Mouse (Mus musculus): ENCODE results near the gene Prr5. TPM values are rescaled to one million over a fixed set of nuclear protein-coding genes. Genes with fewer than 3 reads are reported as not detected.
A peak's percentile ranks its signal among the peaks of the same experiment; 100 is the strongest.

Prr5 gene
- polyA plus RNA-seq, 1 experiment from 2014 or later = 20.7 TPM

DNA sequence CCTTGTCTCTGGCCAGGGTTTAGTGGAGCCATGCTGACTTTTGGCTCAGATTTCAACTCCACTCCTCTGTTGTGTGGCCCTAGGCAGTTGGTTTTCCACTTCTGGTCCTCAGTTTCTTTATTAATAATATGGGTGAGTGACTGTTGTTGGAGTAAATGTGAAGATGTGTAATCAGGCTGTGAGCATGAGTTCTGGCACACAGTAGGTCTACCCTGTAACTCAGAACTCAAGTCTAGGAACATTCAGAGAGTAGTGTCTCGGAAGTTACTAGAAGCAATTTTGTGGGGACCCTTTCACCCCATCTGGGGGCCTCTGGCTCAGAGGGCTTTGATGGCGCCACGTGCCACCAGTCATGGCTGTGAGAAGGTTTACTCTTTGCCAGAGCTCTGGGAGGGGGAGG, 12.8 kb downstream of the Prr5 start:
- Histone ChIP-seq H3K36me3 (0 out of 2 replicates have a peak, but pooled peaks cover 3% of the 10 kb centered on the region), H3K9ac (peak overlapping the region; percentile 88), H3K4me2 (peak overlapping the region; percentile 84), H3K9me3 (no peaks in the 10 kb centered on the region), H3K4me1 (peaks cover 50% of the 10 kb centered on the region), H3K4me3 (peak overlapping the region; percentile 73), H3K27ac (replicated peaks) (peak overlapping the region; percentile 55; the same call in 1 of the 2 replicates), H3K27me3 (replicated peaks) (no peaks in the 10 kb centered on the region)
- WGBS = 80% methylated on average over 3 of the region's 3 CpGs
- ATAC-seq (ENCODE audit: extremely low read depth, insufficient number of reproducible peaks, low FRiP score, low TSS enrichment) = no peak

DNA sequence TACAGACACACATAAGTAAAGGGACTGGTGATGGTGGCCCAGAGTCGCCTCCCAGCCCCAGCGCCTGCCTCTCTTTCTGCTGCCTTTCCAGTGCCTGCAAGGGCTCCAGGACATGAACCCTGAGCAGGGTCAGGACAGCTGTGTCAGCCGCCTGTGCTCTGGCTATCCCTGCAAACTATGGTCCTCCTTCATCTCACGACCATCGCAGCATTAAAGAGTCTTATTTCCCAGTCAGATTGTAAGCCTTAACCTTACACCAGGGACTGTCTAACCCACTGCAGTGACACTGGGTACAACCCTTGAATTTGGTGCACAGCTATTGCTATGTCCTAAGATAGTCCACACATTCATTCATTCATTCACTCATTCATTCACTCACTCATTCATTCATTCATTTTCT, 13.4 kb downstream of the Prr5 start:
- Histone ChIP-seq H3K9me3 (no peaks in the 10 kb centered on the region), H3K4me1 (peaks cover 56% of the 10 kb centered on the region), H3K9ac (peak overlapping the region; percentile 88), H3K4me3 (peak overlapping the region; percentile 73), H3K27ac (replicated peaks) (no peak overlapping the region), H3K27me3 (replicated peaks) (no peaks in the 10 kb centered on the region), H3K4me2 (peak overlapping the region; percentile 84), H3K36me3 (0 out of 2 replicates have a peak, but pooled peaks cover 4% of the 10 kb centered on the region)
- no peak for ATAC-seq (ENCODE audit: extremely low read depth, insufficient number of reproducible peaks, low FRiP score, low TSS enrichment)
- 78% methylated on average over 5 of the region's 5 CpGs for WGBS

DNA sequence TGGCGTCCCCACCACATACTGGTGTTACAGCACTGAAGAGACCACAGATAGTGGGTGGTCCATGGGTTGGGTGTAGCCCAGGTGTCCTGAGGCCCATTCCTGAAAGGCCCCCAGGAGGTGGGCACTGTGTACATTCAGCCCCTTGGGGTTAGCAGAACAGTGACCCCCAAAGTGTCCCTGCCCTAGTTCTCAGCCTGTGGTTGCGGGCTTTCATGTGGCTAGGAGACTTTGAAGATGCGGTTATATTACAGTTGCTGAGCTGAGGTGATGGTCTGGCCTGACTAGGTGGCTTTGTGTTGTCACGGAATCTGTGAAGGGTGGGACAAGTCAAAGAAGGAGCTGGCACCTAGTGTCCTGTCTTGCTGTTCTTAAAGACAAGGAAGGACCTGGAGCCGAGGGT, 15.1 kb downstream of the Prr5 start:
- H3K9ac ChIP-seq = no peak overlapping the region
- peaks cover 63% of the 10 kb centered on the region for H3K4me1 ChIP-seq
- no peak overlapping the region for H3K27ac ChIP-seq (replicated peaks)
- H3K27me3 ChIP-seq (replicated peaks) = no peaks in the 10 kb centered on the region
- WGBS = 73% methylated on average over 5 of the region's 5 CpGs
- peaks cover 21% of the 10 kb centered on the region for H3K36me3 ChIP-seq
- no peaks in the 10 kb centered on the region for H3K9me3 ChIP-seq
- no peak overlapping the region for H3K4me2 ChIP-seq
- no peak overlapping the region for H3K4me3 ChIP-seq
- ATAC-seq (ENCODE audit: extremely low read depth, insufficient number of reproducible peaks, low FRiP score, low TSS enrichment) = no peak

DNA sequence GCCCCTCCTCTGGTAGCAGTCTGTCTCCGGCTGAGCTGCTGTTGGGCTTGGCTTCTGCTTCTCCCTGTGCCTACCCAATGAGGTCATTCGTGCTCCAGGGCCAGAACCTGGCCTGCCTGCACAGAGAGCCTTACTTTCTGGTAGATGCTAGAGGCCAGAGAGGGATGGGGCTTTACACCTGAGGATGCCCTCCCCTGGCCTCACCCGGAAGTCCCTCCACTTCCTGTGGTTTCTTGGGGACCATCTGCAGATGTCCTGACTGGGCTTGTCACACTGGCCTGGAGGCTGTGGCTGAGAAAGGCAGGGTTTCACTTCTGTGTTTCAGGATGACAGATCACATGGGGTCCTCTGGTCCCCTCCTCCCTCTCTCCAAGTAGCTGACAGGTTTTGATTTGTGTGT, 16.0 kb downstream of the Prr5 start:
- no peak overlapping the region for H3K4me3 ChIP-seq
- H3K27ac ChIP-seq (replicated peaks) = no peak overlapping the region
- no peak overlapping the region for H3K4me2 ChIP-seq
- ATAC-seq (ENCODE audit: extremely low read depth, insufficient number of reproducible peaks, low FRiP score, low TSS enrichment) = no peak
- H3K9ac ChIP-seq = no peak overlapping the region
- no peaks in the 10 kb centered on the region for H3K9me3 ChIP-seq
- H3K36me3 ChIP-seq = peaks cover 30% of the 10 kb centered on the region
- H3K27me3 ChIP-seq (replicated peaks) = no peaks in the 10 kb centered on the region
- WGBS = 44% methylated on average over 3 of the region's 3 CpGs
- H3K4me1 ChIP-seq = peaks cover 61% of the 10 kb centered on the region

DNA sequence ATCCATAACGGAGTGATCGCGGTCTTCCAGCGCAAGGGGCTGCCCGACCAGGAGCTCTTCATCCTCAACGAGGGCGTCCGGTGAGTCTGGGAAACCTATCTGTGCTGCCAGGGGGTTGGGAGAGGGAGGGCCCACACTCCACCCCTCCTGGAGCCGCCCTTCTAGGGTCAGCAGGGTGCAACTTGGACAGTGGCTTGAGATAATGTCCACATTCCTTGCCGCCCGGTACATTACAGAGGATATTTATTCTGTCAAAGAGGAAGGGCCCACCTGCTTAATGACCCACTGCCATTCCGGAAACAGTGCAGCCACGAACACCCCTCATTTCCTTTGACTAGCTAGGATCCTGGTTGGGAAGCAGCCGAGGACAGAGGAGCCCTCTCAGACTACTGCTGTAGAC, 18.5 kb downstream of the Prr5 start:
- peaks cover 55% of the 10 kb centered on the region for H3K36me3 ChIP-seq
- ATAC-seq (ENCODE audit: extremely low read depth, insufficient number of reproducible peaks, low FRiP score, low TSS enrichment) = no peak
- 50% methylated on average over 14 of the region's 14 CpGs for WGBS

DNA sequence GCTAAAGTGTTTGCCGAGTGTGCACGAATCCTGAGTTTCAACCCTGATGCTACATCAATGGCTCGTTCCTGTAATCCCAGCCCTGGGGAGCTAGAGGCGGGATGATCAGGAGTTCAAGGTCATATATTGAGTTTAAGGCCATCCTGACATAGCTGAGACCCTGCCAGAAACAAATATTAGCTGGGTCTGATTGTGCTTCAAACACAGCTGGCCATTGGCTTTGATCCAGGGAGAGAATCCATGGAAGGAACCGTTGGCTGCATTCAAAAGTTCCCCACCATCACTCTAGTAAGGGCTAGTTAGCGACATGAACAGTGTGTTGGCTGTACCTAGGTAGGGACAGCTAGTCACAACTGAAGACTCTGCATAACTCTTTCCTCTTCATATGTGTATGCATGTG, 19.9 kb downstream of the Prr5 start:
- Histone ChIP-seq H3K36me3 (peaks cover 69% of the 10 kb centered on the region), H3K4me2 (no peak overlapping the region), H3K4me1 (peaks cover 32% of the 10 kb centered on the region), H3K9me3 (no peaks in the 10 kb centered on the region), H3K27me3 (replicated peaks) (no peaks in the 10 kb centered on the region), H3K27ac (replicated peaks) (no peak overlapping the region), H3K9ac (no peak overlapping the region), H3K4me3 (no peak overlapping the region)
- ATAC-seq (ENCODE audit: extremely low read depth, insufficient number of reproducible peaks, low FRiP score, low TSS enrichment) = no peak
- 83% methylated on average over 6 of the region's 6 CpGs for WGBS

More for the DNA sequence above, 18.5 kb downstream of the Prr5 start:
- peaks cover 44% of the 10 kb centered on the region for H3K4me1 ChIP-seq
- no peaks in the 10 kb centered on the region for H3K27me3 ChIP-seq (replicated peaks)
- no peak overlapping the region for H3K4me2 ChIP-seq
- peak overlapping the region; percentile 30 for H3K27ac ChIP-seq (replicated peaks)
- no peak overlapping the region for H3K4me3 ChIP-seq
- no peaks in the 10 kb centered on the region for H3K9me3 ChIP-seq
- no peak overlapping the region for H3K9ac ChIP-seq

DNA sequence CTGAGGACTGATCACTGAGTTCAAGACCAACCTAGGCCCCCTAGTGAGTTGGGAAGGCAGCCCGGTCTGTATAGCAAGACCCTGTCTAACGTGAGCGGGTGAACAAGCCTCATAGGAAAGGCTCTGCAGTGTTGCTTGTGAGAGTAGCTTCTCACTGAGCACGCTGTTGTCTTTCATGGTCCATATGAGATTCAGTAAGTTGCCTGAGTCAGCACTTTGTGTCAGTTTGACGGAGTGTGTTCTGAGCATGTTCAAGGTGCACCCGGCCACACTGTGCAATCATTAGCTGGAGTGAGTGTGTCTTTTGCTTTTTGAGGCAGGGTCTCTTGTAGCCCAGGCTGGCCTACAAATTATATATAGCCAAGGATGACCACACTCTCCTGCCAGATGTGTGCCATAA, 22.1 kb downstream of the Prr5 start:
- H3K9me3 ChIP-seq = no peaks in the 10 kb centered on the region
- H3K27ac ChIP-seq (replicated peaks) = no peak overlapping the region
- no peak overlapping the region for H3K9ac ChIP-seq
- H3K4me2 ChIP-seq = no peak overlapping the region
- H3K27me3 ChIP-seq (replicated peaks) = no peaks in the 10 kb centered on the region
- peaks cover 83% of the 10 kb centered on the region for H3K36me3 ChIP-seq
- no peak overlapping the region for H3K4me3 ChIP-seq
- H3K4me1 ChIP-seq = peaks cover 29% of the 10 kb centered on the region
- ATAC-seq (ENCODE audit: extremely low read depth, insufficient number of reproducible peaks, low FRiP score, low TSS enrichment) = no peak
- WGBS = 89% methylated on average over 6 of the region's 6 CpGs

DNA sequence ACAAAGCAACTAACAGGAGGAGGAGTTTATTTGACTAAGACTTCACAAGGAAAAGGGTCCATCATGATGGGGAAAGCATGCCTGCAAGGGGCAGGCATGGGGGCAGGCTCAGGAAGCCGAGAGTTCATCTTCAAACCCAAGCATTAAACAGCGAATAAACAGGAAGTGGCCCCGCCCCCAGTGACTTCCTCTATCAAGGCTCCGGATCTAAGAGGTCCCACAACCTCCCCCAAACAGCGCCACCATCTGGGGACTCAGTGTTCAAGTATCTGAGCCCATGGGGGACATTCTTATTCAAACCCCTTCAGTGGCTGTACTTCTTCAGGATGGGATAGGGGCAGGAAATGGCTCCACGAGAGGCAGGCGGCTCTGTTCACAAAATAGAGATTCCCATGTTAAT, 23.2 kb downstream of the Prr5 start:
- no peaks in the 10 kb centered on the region for H3K9me3 ChIP-seq
- no peak overlapping the region for H3K27ac ChIP-seq (replicated peaks)
- H3K4me2 ChIP-seq = no peak overlapping the region
- H3K9ac ChIP-seq = no peak overlapping the region
- peaks cover 90% of the 10 kb centered on the region for H3K36me3 ChIP-seq
- no peak overlapping the region for H3K4me3 ChIP-seq
- 81% methylated on average over 7 of the region's 7 CpGs for WGBS
- peaks cover 30% of the 10 kb centered on the region for H3K4me1 ChIP-seq
- ATAC-seq (ENCODE audit: extremely low read depth, insufficient number of reproducible peaks, low FRiP score, low TSS enrichment) = no peak
- H3K27me3 ChIP-seq (replicated peaks) = no peaks in the 10 kb centered on the region

DNA sequence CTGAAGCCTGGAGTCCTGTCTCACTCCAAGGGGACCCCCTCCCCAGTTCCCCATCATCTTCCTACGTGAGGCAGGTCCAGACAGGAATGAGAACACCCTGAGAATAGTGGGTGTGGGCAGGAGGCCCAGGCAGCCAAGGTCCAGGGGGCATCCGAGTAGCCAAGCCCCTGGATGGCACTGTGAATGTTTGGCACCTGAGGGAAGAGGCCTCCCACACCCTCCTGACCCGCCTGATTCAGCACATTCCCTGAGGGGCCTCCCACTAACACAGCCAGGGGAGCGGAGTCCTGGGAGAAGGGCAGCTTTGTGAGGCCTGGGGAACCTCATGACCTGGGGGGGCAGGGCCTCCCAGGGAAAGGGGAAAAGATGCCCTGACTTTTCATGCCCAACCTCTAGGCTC, 26.6 kb downstream of the Prr5 start:
- Histone ChIP-seq H3K9ac (peak overlapping the region; percentile 44; the same call in 1 of the 2 replicates), H3K4me2 (no peak overlapping the region), H3K9me3 (no peaks in the 10 kb centered on the region), H3K27ac (replicated peaks) (no peak overlapping the region), H3K36me3 (peaks cover 77% of the 10 kb centered on the region), H3K27me3 (replicated peaks) (no peaks in the 10 kb centered on the region), H3K4me3 (no peak overlapping the region), H3K4me1 (peaks cover 25% of the 10 kb centered on the region)
- 53% methylated on average over 4 of the region's 4 CpGs for WGBS
- no peak for ATAC-seq (ENCODE audit: extremely low read depth, insufficient number of reproducible peaks, low FRiP score, low TSS enrichment)

DNA sequence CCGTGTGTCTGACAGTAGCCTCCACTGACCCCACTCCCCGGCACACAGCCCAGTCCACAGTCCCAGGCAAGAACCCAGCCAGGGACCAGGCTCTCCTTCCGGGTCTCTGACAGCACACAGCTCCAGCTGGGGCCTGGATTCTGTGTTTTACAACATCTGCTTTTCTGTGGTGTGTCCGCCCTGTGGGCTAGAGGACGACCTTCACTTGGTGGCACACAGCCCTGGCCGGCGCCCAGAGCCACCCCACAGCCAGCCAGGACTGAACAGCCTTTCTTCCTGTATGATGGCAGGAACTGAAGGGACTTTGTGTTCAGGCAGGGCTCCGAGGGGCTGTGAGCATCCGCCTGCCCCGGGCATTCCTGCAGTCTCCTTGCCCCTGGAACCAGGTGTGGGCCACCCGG, 28.2 kb downstream of the Prr5 start:
- no peak overlapping the region for H3K4me2 ChIP-seq
- ATAC-seq (ENCODE audit: extremely low read depth, insufficient number of reproducible peaks, low FRiP score, low TSS enrichment) = no peak
- no peaks in the 10 kb centered on the region for H3K27me3 ChIP-seq (replicated peaks)
- 67% methylated on average over 11 of the region's 11 CpGs for WGBS
- no peak overlapping the region for H3K4me3 ChIP-seq
- H3K4me1 ChIP-seq = peaks cover 28% of the 10 kb centered on the region
- H3K27ac ChIP-seq (replicated peaks) = no peak overlapping the region
- peaks cover 74% of the 10 kb centered on the region for H3K36me3 ChIP-seq
- H3K9ac ChIP-seq = no peak overlapping the region
- no peaks in the 10 kb centered on the region for H3K9me3 ChIP-seq

DNA sequence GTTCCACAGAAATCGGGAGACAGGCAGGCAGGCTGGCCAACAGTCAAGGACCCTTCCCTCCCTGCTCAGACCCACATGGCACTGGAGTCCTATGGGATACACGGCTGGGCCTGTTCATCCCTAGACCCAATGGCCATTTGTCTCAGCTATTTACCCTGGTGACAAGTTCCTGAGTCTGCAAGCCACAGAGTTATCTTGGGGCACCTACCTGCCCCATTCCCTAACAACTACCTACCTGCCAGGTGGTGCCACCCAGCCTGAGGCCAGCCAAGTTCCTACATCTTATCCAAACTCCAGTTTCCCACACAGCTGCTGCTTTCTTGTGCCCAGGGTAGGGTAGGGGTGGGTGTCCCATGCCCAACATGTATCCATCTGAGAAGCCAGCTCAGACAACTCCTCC, 28.8 kb downstream of the Prr5 start:
- no peak for ATAC-seq (ENCODE audit: extremely low read depth, insufficient number of reproducible peaks, low FRiP score, low TSS enrichment)

DNA sequence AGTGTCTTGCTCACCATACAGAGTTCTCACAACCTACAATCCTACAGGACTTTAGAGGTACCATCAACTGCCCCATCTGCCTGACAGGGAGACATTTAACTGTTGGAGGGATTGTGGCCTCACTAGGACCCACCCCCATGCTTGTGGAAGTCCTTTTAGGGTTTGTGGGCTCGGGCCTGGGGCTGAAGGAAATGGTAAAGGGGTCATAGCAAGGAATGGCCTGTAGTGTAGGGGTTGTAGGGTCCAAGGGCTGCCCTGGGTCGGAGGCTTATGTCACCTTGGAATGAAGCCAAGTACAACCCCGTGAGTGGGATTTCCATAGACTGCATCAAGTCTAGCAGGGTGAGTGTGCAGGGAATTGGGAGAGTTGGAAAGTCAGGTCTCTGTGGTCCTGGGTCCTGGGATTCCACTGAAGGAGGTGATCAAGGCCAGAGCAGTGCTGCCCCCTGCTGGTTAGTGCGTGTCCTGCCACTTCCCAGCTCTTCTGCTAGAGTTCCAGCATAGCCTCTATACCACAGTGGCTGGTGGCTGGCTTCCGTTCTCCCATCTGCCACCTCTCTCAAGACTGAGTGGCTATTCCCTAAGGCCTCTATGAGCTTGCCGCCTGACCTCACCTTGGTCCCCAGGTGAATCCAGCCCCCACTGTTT, 30.9 kb downstream of the Prr5 start:
- ATAC-seq (ENCODE audit: extremely low read depth, insufficient number of reproducible peaks, low FRiP score, low TSS enrichment) = no peak
- WGBS = 48% methylated on average over 6 of the region's 6 CpGs

More for the DNA sequence above, 28.8 kb downstream of the Prr5 start:
- H3K36me3 ChIP-seq = peaks cover 74% of the 10 kb centered on the region
- H3K4me1 ChIP-seq = peaks cover 28% of the 10 kb centered on the region
- no peak overlapping the region for H3K4me2 ChIP-seq
- no peaks in the 10 kb centered on the region for H3K9me3 ChIP-seq
- WGBS = 81% methylated on average over 2 of the region's 2 CpGs
- H3K4me3 ChIP-seq = no peak overlapping the region
- no peaks in the 10 kb centered on the region for H3K27me3 ChIP-seq (replicated peaks)
- no peak overlapping the region for H3K9ac ChIP-seq
- no peak overlapping the region for H3K27ac ChIP-seq (replicated peaks)

More for the DNA sequence above, 30.9 kb downstream of the Prr5 start:
- Histone ChIP-seq H3K9me3 (no peaks in the 10 kb centered on the region), H3K27me3 (replicated peaks) (no peaks in the 10 kb centered on the region), H3K4me1 (peaks cover 28% of the 10 kb centered on the region), H3K36me3 (peaks cover 63% of the 10 kb centered on the region), H3K4me2 (no peak overlapping the region), H3K9ac (no peak overlapping the region), H3K27ac (replicated peaks) (no peak overlapping the region), H3K4me3 (no peak overlapping the region)

Measured in heart, embryonic 13.5 days (tissue).